Mouse (Mus musculus): ENCODE data around the gene Iqcc. TPM values are rescaled to one million over a fixed set of nuclear protein-coding genes. Genes with fewer than 3 reads are reported as not detected.

The Iqcc gene
- polyA plus RNA-seq, 1 experiment from 2014 or later: 24.9 TPM

- ATAC-seq: peak; percentile 1; the same call in 1 of the 2 replicates
- H3K27me3 ChIP-seq (replicated peaks): no peaks in the 10 kb centered on the region
- no peak overlapping the region for H3K4me3 ChIP-seq (replicated peaks)
- peaks cover 5% of the 10 kb centered on the region; the same call in 1 of the 2 replicates for H3K4me1 ChIP-seq (replicated peaks)
- no peak overlapping the region for H3K27ac ChIP-seq
- H3K9ac ChIP-seq: 0 out of 2 replicates have a peak overlapping the region, but pooled peaks have one; percentile 39
- WGBS: 80% methylated on average over 9 of the region's 9 CpGs
- H3K4me2 ChIP-seq (replicated peaks): peak overlapping the region; percentile 85
- H3K36me3 ChIP-seq: no peaks in the 10 kb centered on the region
- no peaks in the 10 kb centered on the region for H3K9me3 ChIP-seq
Observed at GRCm38 (mm10) chr4:129585773-129586172, 33.1 kb downstream of the Iqcc start.

- peak overlapping the region; percentile 85 for H3K4me2 ChIP-seq (replicated peaks)
- peak overlapping the region; percentile 39 for H3K9ac ChIP-seq
- H3K36me3 ChIP-seq: no peaks in the 10 kb centered on the region
- WGBS: 2% methylated on average over 36 of the region's 36 CpGs
- H3K27ac ChIP-seq: peak overlapping the region; percentile 68
- H3K9me3 ChIP-seq: no peaks in the 10 kb centered on the region
- no peaks in the 10 kb centered on the region for H3K27me3 ChIP-seq (replicated peaks)
- H3K4me3 ChIP-seq (replicated peaks): peak overlapping the region; percentile 47
- ATAC-seq: peak; percentile 83
- peaks cover 5% of the 10 kb centered on the region; the same call in 1 of the 2 replicates for H3K4me1 ChIP-seq (replicated peaks)
Observed at GRCm38 (mm10) chr4:129584884-129585608, 33.9 kb downstream of the Iqcc start.

- no peak overlapping the region; the same call in 1 of the 2 replicates for H3K27ac ChIP-seq
- no peaks in the 10 kb centered on the region for H3K27me3 ChIP-seq (replicated peaks)
- H3K4me2 ChIP-seq (replicated peaks): peak overlapping the region; percentile 85
- H3K4me1 ChIP-seq (replicated peaks): peaks cover 5% of the 10 kb centered on the region; the same call in 1 of the 2 replicates
- no peak overlapping the region; the same call in 1 of the 2 replicates for H3K4me3 ChIP-seq (replicated peaks)
- peak overlapping the region; percentile 39 for H3K9ac ChIP-seq
- 71% methylated on average over 1 of the region's 1 CpGs for WGBS
- no peak for ATAC-seq
- no peaks in the 10 kb centered on the region for H3K36me3 ChIP-seq
- no peaks in the 10 kb centered on the region for H3K9me3 ChIP-seq
Observed at GRCm38 (mm10) chr4:129584370-129584769, 34.5 kb downstream of the Iqcc start.

GRCm38 (mm10) chr4:129582251-129582650 is 36.6 kb downstream of the Iqcc start:
- H3K27ac ChIP-seq: no peak overlapping the region
- H3K27me3 ChIP-seq (replicated peaks): no peaks in the 10 kb centered on the region
- H3K9me3 ChIP-seq: no peaks in the 10 kb centered on the region
- no peak overlapping the region for H3K4me3 ChIP-seq (replicated peaks)
- H3K36me3 ChIP-seq: no peaks in the 10 kb centered on the region
- no peak overlapping the region for H3K9ac ChIP-seq
- no peak overlapping the region for H3K4me2 ChIP-seq (replicated peaks)
- no peak for ATAC-seq
- H3K4me1 ChIP-seq (replicated peaks): peaks cover 5% of the 10 kb centered on the region; the same call in 1 of the 2 replicates
- WGBS: 86% methylated on average over 1 of the region's 1 CpGs

GRCm38 (mm10) chr4:129580347-129580746 is 38.6 kb downstream of the Iqcc start:
- Histone ChIP-seq H3K27ac (no peak overlapping the region), H3K9me3 (no peaks in the 10 kb centered on the region), H3K27me3 (replicated peaks) (no peaks in the 10 kb centered on the region), H3K4me2 (replicated peaks) (no peak overlapping the region), H3K36me3 (no peaks in the 10 kb centered on the region), H3K4me3 (replicated peaks) (no peak overlapping the region), H3K4me1 (replicated peaks) (peaks cover 8% of the 10 kb centered on the region; the same call in 1 of the 2 replicates), H3K9ac (no peak overlapping the region)
- no peak for ATAC-seq
- WGBS: 54% methylated on average over 7 of the region's 7 CpGs

GRCm38 (mm10) chr4:129578466-129578865 is 40.4 kb downstream of the Iqcc start, which contains the start of gene Fam167b:
Fam167b (minus strand) TSS chr4:129578549.
- WGBS: 87% methylated on average over 5 of the region's 5 CpGs
- H3K4me2 ChIP-seq (replicated peaks): no peak within 1 kb of the TSS
- H3K27ac ChIP-seq: no peak within 1 kb of the TSS
- H3K4me3 ChIP-seq (replicated peaks): no peak within 1 kb of the TSS
- H3K4me1 ChIP-seq (replicated peaks): 0 out of 2 replicates have a peak, but pooled peaks cover 3% of the 10 kb centered on the region
- H3K36me3 ChIP-seq: no peaks in the 10 kb centered on the region
- H3K9me3 ChIP-seq: no peaks in the 10 kb centered on the region
- no peak within 1 kb of the TSS for H3K9ac ChIP-seq
- no peaks in the 10 kb centered on the region for H3K27me3 ChIP-seq (replicated peaks)
- ATAC-seq: no peak

- Histone ChIP-seq H3K4me3 (replicated peaks) (no peak overlapping the region), H3K27ac (no peak overlapping the region), H3K27me3 (replicated peaks) (no peaks in the 10 kb centered on the region), H3K36me3 (no peaks in the 10 kb centered on the region), H3K4me1 (replicated peaks) (0 out of 2 replicates have a peak, but pooled peaks cover 3% of the 10 kb centered on the region), H3K4me2 (replicated peaks) (no peak overlapping the region), H3K9ac (no peak overlapping the region), H3K9me3 (no peaks in the 10 kb centered on the region)
- WGBS: 82% methylated on average over 7 of the region's 7 CpGs
- ATAC-seq: no peak
Observed at GRCm38 (mm10) chr4:129577688-129578087, 41.2 kb downstream of the Iqcc start.

- Histone ChIP-seq H3K4me3 (replicated peaks) (no peak overlapping the region), H3K27ac (no peak overlapping the region), H3K9me3 (no peaks in the 10 kb centered on the region), H3K9ac (0 out of 2 replicates have a peak overlapping the region, but pooled peaks have one; percentile 2), H3K4me2 (replicated peaks) (0 out of 2 replicates have a peak overlapping the region, but pooled peaks have one; percentile 2), H3K36me3 (no peaks in the 10 kb centered on the region), H3K4me1 (replicated peaks) (0 out of 2 replicates have a peak, but pooled peaks cover 3% of the 10 kb centered on the region), H3K27me3 (replicated peaks) (no peaks in the 10 kb centered on the region)
- WGBS: 41% methylated on average over 21 of the region's 21 CpGs
- ATAC-seq: 0 out of 2 replicates have a peak, but pooled peaks have one; percentile 25
Observed at GRCm38 (mm10) chr4:129576863-129577491, 41.9 kb downstream of the Iqcc start.

GRCm38 (mm10) chr4:129575171-129575844 is 43.6 kb downstream of the Iqcc start:
- no peaks in the 10 kb centered on the region for H3K27me3 ChIP-seq (replicated peaks)
- H3K4me2 ChIP-seq (replicated peaks): no peak overlapping the region
- 0 out of 2 replicates have a peak, but pooled peaks cover 3% of the 10 kb centered on the region for H3K4me1 ChIP-seq (replicated peaks)
- no peak overlapping the region for H3K9ac ChIP-seq
- ATAC-seq: peak; percentile 17; the same call in 1 of the 2 replicates
- H3K9me3 ChIP-seq: no peaks in the 10 kb centered on the region
- 46% methylated on average over 7 of the region's 8 CpGs for WGBS
- H3K36me3 ChIP-seq: no peaks in the 10 kb centered on the region
- no peak overlapping the region for H3K4me3 ChIP-seq (replicated peaks)
- H3K27ac ChIP-seq: no peak overlapping the region

- Histone ChIP-seq H3K27me3 (replicated peaks) (no peaks in the 10 kb centered on the region), H3K9ac (no peak within 1 kb of the TSS), H3K27ac (no peak within 1 kb of the TSS), H3K4me1 (replicated peaks) (0 out of 2 replicates have a peak, but pooled peaks cover 3% of the 10 kb centered on the region), H3K36me3 (no peaks in the 10 kb centered on the region), H3K4me3 (replicated peaks) (no peak within 1 kb of the TSS), H3K9me3 (no peaks in the 10 kb centered on the region), H3K4me2 (replicated peaks) (no peak within 1 kb of the TSS)
- no peak for ATAC-seq
- WGBS: 84% methylated on average over 8 of the region's 8 CpGs
Observed at GRCm38 (mm10) chr4:129573430-129573829, 45.5 kb downstream of the Iqcc start, which contains the start of gene Lck. Lck (minus strand) TSS chr4:129573641.

GRCm38 (mm10) chr4:129573093-129573370 is 45.9 kb downstream of the Iqcc start:
- H3K4me1 ChIP-seq (replicated peaks): 0 out of 2 replicates have a peak, but pooled peaks cover 3% of the 10 kb centered on the region
- WGBS: 94% methylated on average over 4 of the region's 4 CpGs
- no peak overlapping the region for H3K4me3 ChIP-seq (replicated peaks)
- no peaks in the 10 kb centered on the region for H3K27me3 ChIP-seq (replicated peaks)
- H3K9ac ChIP-seq: no peak overlapping the region
- no peak overlapping the region for H3K27ac ChIP-seq
- no peaks in the 10 kb centered on the region for H3K36me3 ChIP-seq
- H3K9me3 ChIP-seq: no peaks in the 10 kb centered on the region
- H3K4me2 ChIP-seq (replicated peaks): no peak overlapping the region
- ATAC-seq: no peak

Data from intestine, embryonic 15.5 days (tissue).